Mouse (Mus musculus) forebrain, embryonic 16.5 days (tissue): ENCODE results near the gene Gm40193. TPM values are rescaled to one million over a fixed set of nuclear protein-coding genes. Genes with fewer than 3 reads are reported as not detected.

Source experiments
- ATAC-seq: fragments of 200-750 bp; cut with Nextera tagmentation; 2 replicates; pipeline ENCODE4 v1.8.0; 2017; ENCODE audit warnings: mild to moderate bottlenecking, moderate library complexity
- H3K27ac ChIP-seq: fragments of 300-500 bp; sonication (generic); 2 replicates; pipeline ENCODE4 v1.5.1; 2014; ENCODE audit warnings: low read length, control low read depth
- H3K27me3 ChIP-seq: fragments of 300-500 bp; sonication (generic); replicated peaks from 2 replicates; pipeline ENCODE4 v1.6.1; 2014; ENCODE audit warnings: low read length; ENCODE audit not compliant: control insufficient read depth, insufficient read depth
- H3K36me3 ChIP-seq: fragments of 300-500 bp; sonication (generic); 2 replicates; pipeline ENCODE4 v1.6.1; 2014; ENCODE audit not compliant: control insufficient read depth, insufficient read depth
- H3K4me1 ChIP-seq: fragments of 300-500 bp; sonication (generic); replicated peaks from 2 replicates; pipeline ENCODE4 v1.6.1; 2014; ENCODE audit warnings: low read length; ENCODE audit not compliant: control insufficient read depth, insufficient read depth
- H3K4me2 ChIP-seq: fragments of 300-500 bp; sonication (generic); 2 replicates; pipeline ENCODE4 v1.6.1; 2014; ENCODE audit warnings: mild to moderate bottlenecking, low read length, control low read depth
- H3K4me3 ChIP-seq: fragments of 300-500 bp; sonication (generic); replicated peaks from 2 replicates; pipeline ENCODE4 v1.5.1; 2014; ENCODE audit warnings: mild to moderate bottlenecking, low read length, control low read depth
- H3K9ac ChIP-seq: fragments of 300-500 bp; sonication (generic); replicated peaks from 2 replicates; pipeline ENCODE4 v1.6.1; 2014; ENCODE audit warnings: low read depth, low read length, control low read depth
- H3K9me3 ChIP-seq: fragments of 300-500 bp; sonication (generic); 2 replicates; pipeline ENCODE4 v1.6.1; 2016; ENCODE audit warnings: low read length; ENCODE audit not compliant: control insufficient read depth
- WGBS: fragments of 180-500 bp; shearing (Covaris S2); extraction: QIAGEN DNeasy Blood & Tissue Kit; methylation state at CpG from one replicate; pipeline ENCODE4 v1.1.7; 2014; 5-methylcytosine and 5-hydroxymethylcytosine counted together
- polyA plus RNA-seq: library from polyadenylated mRNA; unstranded; fragments of >200 nt; fragmentation: Nextera tagmentation; extraction: Ambion mirVana; gene quantifications from 2 replicates; pipeline ENCODE4 v1.2.1, GENCODE M21; 2015

Gm40193 gene
- not detected in 2 replicates for polyA plus RNA-seq

DNA sequence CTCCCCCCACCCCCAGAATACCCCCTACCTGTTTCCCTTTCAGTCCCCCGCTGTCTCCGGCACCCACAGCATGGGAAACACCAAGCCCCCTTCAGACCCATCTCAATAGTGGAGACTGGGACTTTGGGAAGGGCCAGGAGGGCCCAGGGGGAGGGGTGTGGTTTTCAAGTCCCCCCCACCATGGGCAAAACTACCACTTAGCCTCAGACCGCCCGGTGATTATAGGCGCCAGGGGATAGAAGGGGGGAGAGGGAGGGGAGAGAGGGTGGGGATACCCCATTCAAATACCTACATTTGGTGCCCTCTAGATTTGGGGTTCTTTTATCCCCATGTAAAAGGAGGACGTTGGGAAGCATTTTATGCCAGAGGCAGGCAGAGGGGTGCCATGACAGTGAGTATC, at the start of gene Gm40193:
Gene Gm40193, minus strand, starts transcription at position 101 of the 400 bp plus-strand sequence.
- Histone ChIP-seq H3K4me2 (no peak within 1 kb of the TSS), H3K4me3 (no peak within 1 kb of the TSS), H3K27ac (no peak within 1 kb of the TSS), H3K9ac (no peak within 1 kb of the TSS), H3K27me3 (no peaks in the 10 kb centered on the region), H3K4me1 (no peaks in the 10 kb centered on the region), H3K36me3 (peaks cover 5% of the 10 kb centered on the region; the same call in 1 of the 2 replicates), H3K9me3 (no peaks in the 10 kb centered on the region)
- no peak for ATAC-seq
- WGBS: 78% methylated on average over 6 of the region's 6 CpGs

DNA sequence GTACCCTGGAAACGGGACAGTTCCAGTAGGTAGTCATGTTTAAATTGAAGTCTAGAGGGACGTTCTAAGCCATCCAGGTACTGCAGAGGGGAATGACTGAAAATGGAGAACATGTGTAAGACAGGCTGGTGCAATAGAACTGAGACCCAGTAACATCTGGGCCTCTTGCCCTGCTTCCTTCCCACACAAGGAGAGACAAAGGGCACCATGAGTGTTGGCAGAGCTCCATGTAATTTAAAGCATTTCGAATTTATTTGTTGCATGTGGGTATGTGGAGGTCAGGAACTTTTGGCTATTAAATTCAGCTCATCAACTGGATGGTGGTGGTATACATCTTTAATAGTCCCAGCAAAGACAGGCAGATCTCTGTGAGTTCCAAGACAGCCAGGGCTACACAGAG, 49.5 kb upstream of the Gm40193 start:
- Histone ChIP-seq H3K36me3 (no peaks in the 10 kb centered on the region), H3K4me3 (no peak overlapping the region), H3K9ac (no peak overlapping the region), H3K9me3 (no peaks in the 10 kb centered on the region), H3K27ac (no peak overlapping the region), H3K27me3 (no peaks in the 10 kb centered on the region), H3K4me2 (no peak overlapping the region), H3K4me1 (peaks cover 29% of the 10 kb centered on the region)
- 71% methylated on average over 3 of the region's 3 CpGs for WGBS
- no peak for ATAC-seq

- Histone ChIP-seq H3K9ac (no peak overlapping the region), H3K4me1 (peaks cover 29% of the 10 kb centered on the region), H3K27ac (no peak overlapping the region), H3K36me3 (no peaks in the 10 kb centered on the region), H3K27me3 (no peaks in the 10 kb centered on the region), H3K4me3 (no peak overlapping the region), H3K9me3 (no peaks in the 10 kb centered on the region), H3K4me2 (no peak overlapping the region)
- WGBS: 74% methylated on average over 3 of the region's 3 CpGs
- ATAC-seq: no peak
Measured at GRCm38 (mm10) chr11:70580921-70581320, 48.2 kb upstream of the Gm40193 start.

- Histone ChIP-seq H3K9ac (no peak overlapping the region), H3K27me3 (no peaks in the 10 kb centered on the region), H3K9me3 (no peaks in the 10 kb centered on the region), H3K27ac (no peak overlapping the region), H3K4me3 (no peak overlapping the region), H3K36me3 (no peaks in the 10 kb centered on the region), H3K4me2 (no peak overlapping the region), H3K4me1 (peaks cover 23% of the 10 kb centered on the region)
- no peak for ATAC-seq
- WGBS: 51% methylated on average over 5 of the region's 5 CpGs
Measured at GRCm38 (mm10) chr11:70580358-70580720, 47.6 kb upstream of the Gm40193 start.

GRCm38 (mm10) chr11:70579710-70580357, 47.1 kb upstream of the Gm40193 start:
- Histone ChIP-seq H3K27me3 (no peaks in the 10 kb centered on the region), H3K9me3 (no peaks in the 10 kb centered on the region), H3K4me3 (no peak overlapping the region), H3K4me1 (peaks cover 18% of the 10 kb centered on the region), H3K36me3 (no peaks in the 10 kb centered on the region), H3K27ac (no peak overlapping the region), H3K9ac (no peak overlapping the region), H3K4me2 (no peak overlapping the region)
- 87% methylated on average over 9 of the region's 9 CpGs for WGBS
- no peak for ATAC-seq

DNA sequence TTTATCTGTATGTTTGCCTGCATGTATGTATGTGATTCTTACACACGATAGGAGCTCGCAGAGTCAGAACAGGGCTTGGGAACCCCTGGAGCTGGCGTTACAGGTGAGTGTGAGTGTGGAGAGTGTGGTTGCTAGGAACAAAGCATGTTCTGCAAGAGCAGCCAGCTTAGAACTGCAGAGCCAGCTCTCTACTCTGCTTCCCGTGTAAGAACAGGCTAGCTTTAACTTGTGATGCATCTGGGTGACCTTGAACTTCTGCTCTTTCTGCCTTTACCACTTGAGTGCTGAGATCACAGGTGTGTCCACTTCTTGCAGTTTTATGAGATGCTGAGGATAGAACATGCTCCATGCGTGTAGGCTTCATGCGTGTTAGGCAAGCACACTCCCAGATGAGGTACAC, 46.2 kb upstream of the Gm40193 start:
- Histone ChIP-seq H3K27me3 (no peaks in the 10 kb centered on the region), H3K4me2 (no peak overlapping the region), H3K9me3 (no peaks in the 10 kb centered on the region), H3K36me3 (no peaks in the 10 kb centered on the region), H3K27ac (no peak overlapping the region), H3K9ac (no peak overlapping the region), H3K4me1 (peaks cover 20% of the 10 kb centered on the region), H3K4me3 (no peak overlapping the region)
- WGBS: 91% methylated on average over 6 of the region's 6 CpGs
- no peak for ATAC-seq

GRCm38 (mm10) chr11:70577201-70577600, 44.5 kb upstream of the Gm40193 start:
- Histone ChIP-seq H3K27ac (no peak overlapping the region), H3K4me1 (peaks cover 26% of the 10 kb centered on the region), H3K4me2 (no peak overlapping the region), H3K27me3 (no peaks in the 10 kb centered on the region), H3K9ac (no peak overlapping the region), H3K36me3 (no peaks in the 10 kb centered on the region), H3K9me3 (no peaks in the 10 kb centered on the region), H3K4me3 (no peak overlapping the region)
- 74% methylated on average over 3 of the region's 3 CpGs for WGBS
- ATAC-seq: no peak

DNA sequence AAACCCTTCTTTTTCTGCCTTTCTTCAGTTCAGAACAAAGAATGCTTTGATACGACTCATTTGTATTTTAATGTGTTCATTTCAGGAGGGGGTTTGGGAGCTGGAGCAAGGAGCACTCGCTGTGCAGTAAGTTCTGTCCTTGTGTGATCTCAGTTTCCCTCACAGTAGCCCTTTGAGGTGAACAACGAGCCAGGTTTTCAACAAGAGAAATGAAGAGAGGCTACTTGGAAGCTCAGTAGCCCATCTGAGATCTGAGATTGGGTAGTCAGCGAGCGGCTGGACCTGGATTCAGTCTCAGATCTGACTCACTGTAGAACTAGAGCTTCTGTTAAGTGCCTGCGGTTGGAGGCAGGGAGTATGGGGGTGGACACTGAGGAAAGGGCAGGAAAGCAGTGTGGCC, 41.1 kb upstream of the Gm40193 start:
- WGBS: 30% methylated on average over 6 of the region's 6 CpGs
- Histone ChIP-seq H3K36me3 (no peaks in the 10 kb centered on the region), H3K9ac (no peak overlapping the region), H3K4me1 (peaks cover 19% of the 10 kb centered on the region), H3K4me3 (no peak overlapping the region), H3K27me3 (no peaks in the 10 kb centered on the region), H3K4me2 (no peak overlapping the region), H3K9me3 (no peaks in the 10 kb centered on the region), H3K27ac (peak overlapping the region; percentile 45)
- no peak for ATAC-seq

DNA sequence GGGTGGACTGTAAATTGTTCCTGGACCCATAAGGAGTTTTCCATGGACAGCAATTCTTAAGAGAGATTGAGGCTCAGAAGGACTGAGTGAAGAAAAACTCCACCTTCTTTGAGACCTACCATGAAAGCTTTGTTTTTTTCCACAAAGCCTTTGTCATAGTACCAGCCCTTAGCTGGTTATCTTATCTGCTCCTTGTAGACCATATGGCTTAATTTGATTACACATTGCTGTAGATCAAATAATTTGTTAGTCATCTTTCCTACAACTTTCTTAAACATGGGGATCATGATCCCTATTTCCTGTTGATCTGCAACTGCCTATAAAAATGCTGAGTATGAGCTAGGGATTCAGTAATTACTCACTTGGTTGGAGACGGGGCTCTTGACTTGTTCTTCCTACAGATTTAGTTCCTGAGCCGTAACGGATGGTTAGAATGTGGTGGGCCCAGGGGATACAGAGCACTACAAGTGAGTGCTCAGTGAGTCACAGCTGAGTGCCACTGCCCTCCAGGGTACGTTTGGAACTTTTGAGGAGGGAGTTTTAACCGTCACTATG, 39.7 kb upstream of the Gm40193 start:
- no peaks in the 10 kb centered on the region for H3K27me3 ChIP-seq
- no peak overlapping the region for H3K4me3 ChIP-seq
- no peaks in the 10 kb centered on the region for H3K36me3 ChIP-seq
- H3K9ac ChIP-seq: no peak overlapping the region
- 69% methylated on average over 5 of the region's 5 CpGs for WGBS
- H3K27ac ChIP-seq: no peak overlapping the region
- H3K4me1 ChIP-seq: peaks cover 10% of the 10 kb centered on the region
- no peak overlapping the region for H3K4me2 ChIP-seq
- ATAC-seq: no peak
- H3K9me3 ChIP-seq: no peaks in the 10 kb centered on the region
